In the genomic region with DNA sequence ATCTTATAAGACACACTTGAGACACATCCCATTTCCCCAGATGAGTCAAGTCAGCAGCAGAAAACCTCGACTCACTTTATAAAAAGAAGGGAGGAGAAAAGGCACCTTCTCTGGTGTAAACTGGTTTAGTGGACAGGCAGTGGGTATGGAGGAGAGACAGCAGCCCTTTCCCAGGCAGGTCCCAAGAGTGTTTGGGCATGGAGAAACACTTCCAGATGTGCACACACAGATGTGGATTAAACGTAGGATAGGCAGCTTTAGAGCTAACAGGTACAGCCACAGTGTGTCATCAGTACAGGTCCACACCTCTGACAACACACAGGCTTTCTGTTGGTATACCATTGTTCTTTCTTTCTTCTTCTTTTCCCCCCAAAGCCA, we compare ENCODE assay signal across 9 mouse cellular contexts. TPM values are rescaled to one million over a fixed set of nuclear protein-coding genes. Genes with fewer than 3 reads are reported as not detected.
DNase-seq lines count a peak whose midpoint lies in the region; ATAC-seq lines count a peak whose summit lies in the region.
"Had no signal": no experiment of that assay in that cellular context is flagged by ENCODE, and none has a peak within 500 bp of the region (broad histone marks: within the 10 kb centered on the region; RNA-seq: fewer than 3 reads in every experiment).

No protein-coding gene starts in this region.

- DNase-seq in embryo, embryonic 10 days (ENCODE audit: low spot score): peak; percentile 32
- DNase-seq in embryo, embryonic 9.5 days (ENCODE audit: extremely low spot score): no peak
- peak; percentile 41 for DNase-seq in limb, embryonic 11.5 days (ENCODE audit: low spot score)
- peak; percentile 31 for DNase-seq in neural tube, embryonic 10.5 days (ENCODE audit: extremely low spot score, low spot score)
- no peak for DNase-seq in layer of hippocampus, adult 18-20 months (ENCODE audit: low spot score in 2 of 2)
- DNase-seq in urinary bladder, adult 18-20 months (ENCODE audit: low spot score in 2 of 2): no peak
- no peak for DNase-seq in lung, postnatal 10 days

- H3K36me3 ChIP-seq in forebrain, embryonic 13.5 days (ENCODE audit: poor library complexity, severe bottlenecking): no peaks in the 10 kb centered on the region
- no peaks in the 10 kb centered on the region for H3K36me3 ChIP-seq in limb, embryonic 11.5 days (ENCODE audit: control insufficient read depth, insufficient read depth, low read length)
- H3K36me3 ChIP-seq: G1E had no signal

- H3K4me2 ChIP-seq in forebrain, embryonic 13.5 days: peak overlapping the region; percentile 60
- no peak overlapping the region for H3K4me2 ChIP-seq in limb, embryonic 11.5 days (ENCODE audit: low read depth, severe bottlenecking)

- H3K4me3 ChIP-seq in forebrain, embryonic 13.5 days: no peak overlapping the region
- H3K4me3 ChIP-seq in limb, embryonic 11.5 days (ENCODE audit: low read depth, low read length): no peak overlapping the region

- ATAC-seq in forebrain, embryonic 13.5 days: no peak
- ATAC-seq in limb, embryonic 11.5 days (ENCODE audit: insufficient number of reproducible peaks, low FRiP score, low TSS enrichment, low read depth): no peak

- H3K4me1 ChIP-seq in forebrain, embryonic 13.5 days: peaks cover 63% of the 10 kb centered on the region
- peaks cover 10% of the 10 kb centered on the region for H3K4me1 ChIP-seq in limb, embryonic 11.5 days (ENCODE audit: control insufficient read depth, insufficient read depth, low read length)

- H3K27ac ChIP-seq in forebrain, embryonic 13.5 days: peak overlapping the region; percentile 62
- no peak overlapping the region for H3K27ac ChIP-seq in limb, embryonic 11.5 days (replicated peaks; ENCODE audit: low read depth, low read length)

- H3K9ac ChIP-seq in forebrain, embryonic 13.5 days: no peak overlapping the region
- H3K9ac ChIP-seq in limb, embryonic 11.5 days (ENCODE audit: low read length): no peak overlapping the region

- peaks cover 17% of the 10 kb centered on the region for H3K27me3 ChIP-seq in forebrain, embryonic 13.5 days
- no peaks in the 10 kb centered on the region for H3K27me3 ChIP-seq in limb, embryonic 11.5 days (ENCODE audit: control insufficient read depth, insufficient read depth, low read length)

- 53% methylated on average over 2 of the region's 2 CpGs for WGBS in forebrain, embryonic 13.5 days
- WGBS in limb, embryonic 11.5 days: 23% methylated on average over 2 of the region's 2 CpGs

- no peaks in the 10 kb centered on the region; the same call in 1 of the 2 replicates for H3K9me3 ChIP-seq in forebrain, embryonic 13.5 days (replicated peaks)
- no peaks in the 10 kb centered on the region for H3K9me3 ChIP-seq in limb, embryonic 11.5 days (ENCODE audit: control insufficient read depth, low read length)

RNA-seq across cellular contexts. Expression of gene Scml4, which starts 0.4 kb away (rescaled TPM):
- 5.2 and 7.6 TPM in 2 replicates for polyA plus RNA-seq in forebrain, embryonic 13.5 days (2015; fragmentation: Nextera tagmentation; extraction: Ambion mirVana)
- polyA plus RNA-seq in limb, embryonic 11.5 days (2014; fragmentation: Nextera tagmentation; extraction: Ambion mirVana): 0.13 and 0.45 TPM in 2 replicates
- 1 to 10 TPM; 3.3 to 4.4 TPM for total RNA-seq in layer of hippocampus, adult 18-20 months (2021)
- total RNA-seq: G1E had no signal
- polyA plus RNA-seq: G1E had no signal

Comparison
In these comparisons a context has a peak if more than half of its experiments do, and no peak if none do; other contexts are left out.
1. DNase-seq: peak in embryo, embryonic 10 days (single experiment), limb, embryonic 11.5 days (single experiment) and neural tube, embryonic 10.5 days (single experiment); none in embryo, embryonic 9.5 days (single experiment), layer of hippocampus, adult 18-20 months (0 of 2), urinary bladder, adult 18-20 months (0 of 2) and lung, postnatal 10 days (single experiment).